ENCODE assay signal across 30 mouse cellular contexts in genomic region chr3:86386246-86386645, GRCm38 (mm10).
DNase-seq lines count a peak whose midpoint lies in the region; ATAC-seq and TF ChIP-seq lines count a peak whose summit lies in the region.
"Had no signal": no experiment of that assay in that cellular context is flagged by ENCODE, and none has a peak within 500 bp of the region (broad histone marks: within the 10 kb centered on the region; RNA-seq: fewer than 3 reads in every experiment).

No protein-coding gene starts in this region.

- 66% methylated on average over 4 of the region's 4 CpGs for WGBS in midbrain, embryonic 11.5 days
- WGBS in midbrain, postnatal 0 days: 69% methylated on average over 4 of the region's 4 CpGs
- WGBS in limb, embryonic 12.5 days: 18% methylated on average over 4 of the region's 4 CpGs
- 84% methylated on average over 4 of the region's 4 CpGs for WGBS in liver, postnatal 0 days (ENCODE audit: insufficient replicate concordance)

- H3K27ac ChIP-seq in midbrain, embryonic 11.5 days (ENCODE audit: low read depth, low read length): no peak overlapping the region
- no peak overlapping the region for H3K27ac ChIP-seq in midbrain, postnatal 0 days (ENCODE audit: low read depth, low read length)
- no peak overlapping the region for H3K27ac ChIP-seq in limb, embryonic 12.5 days
- H3K27ac ChIP-seq in liver, postnatal 0 days (ENCODE audit: low read depth): no peak overlapping the region
- H3K27ac ChIP-seq: embryonic facial prominence, embryonic 10.5 days; embryonic facial prominence, embryonic 13.5 days; forebrain, embryonic 12.5 days; forebrain, embryonic 15.5 days; gastrocnemius, adult 2 months; heart, embryonic 10.5 days; heart, embryonic 13.5 days; hindbrain, embryonic 14.5 days; hindbrain, postnatal 0 days had no signal

- H3K36me3 ChIP-seq in midbrain, embryonic 11.5 days (ENCODE audit: control insufficient read depth, insufficient read depth, low read length): no peaks in the 10 kb centered on the region
- no peaks in the 10 kb centered on the region for H3K36me3 ChIP-seq in midbrain, postnatal 0 days (ENCODE audit: insufficient read depth, low read length)
- no peaks in the 10 kb centered on the region for H3K36me3 ChIP-seq in limb, embryonic 12.5 days
- H3K36me3 ChIP-seq in liver, postnatal 0 days (replicated peaks; ENCODE audit: insufficient read depth, low read length): no peaks in the 10 kb centered on the region
- H3K36me3 ChIP-seq: embryonic facial prominence, embryonic 10.5 days; embryonic facial prominence, embryonic 13.5 days; forebrain, embryonic 12.5 days; forebrain, embryonic 15.5 days; G1E; heart, embryonic 10.5 days; heart, embryonic 13.5 days had no signal

- ATAC-seq in midbrain, embryonic 11.5 days (ENCODE audit: low FRiP score): no peak
- no peak for ATAC-seq in midbrain, postnatal 0 days (ENCODE audit: low FRiP score)
- peak; percentile 42; the same call in 1 of the 2 replicates for ATAC-seq in limb, embryonic 12.5 days (ENCODE audit: insufficient number of reproducible peaks, insufficient read depth, low FRiP score, low TSS enrichment, low read depth)
- no peak for ATAC-seq in liver, postnatal 0 days
- ATAC-seq: forebrain, embryonic 15.5 days; hindbrain, postnatal 0 days; inflammation-experienced regulatory T-cells, adult 6 months; intestine, embryonic 16.5 days; Patski had no signal

- no peaks in the 10 kb centered on the region for H3K9me3 ChIP-seq in midbrain, embryonic 11.5 days (ENCODE audit: control insufficient read depth, low read length)
- no peaks in the 10 kb centered on the region for H3K9me3 ChIP-seq in midbrain, postnatal 0 days (ENCODE audit: low read length)
- no peaks in the 10 kb centered on the region for H3K9me3 ChIP-seq in limb, embryonic 12.5 days
- H3K9me3 ChIP-seq in liver, postnatal 0 days (ENCODE audit: low read length): no peaks in the 10 kb centered on the region
- H3K9me3 ChIP-seq: embryonic facial prominence, embryonic 10.5 days; embryonic facial prominence, embryonic 13.5 days; forebrain, embryonic 12.5 days; forebrain, embryonic 15.5 days; G1E; heart, embryonic 10.5 days; heart, embryonic 13.5 days had no signal

- no peak overlapping the region for H3K9ac ChIP-seq in midbrain, embryonic 11.5 days (ENCODE audit: low read length)
- H3K9ac ChIP-seq in midbrain, postnatal 0 days (replicated peaks; ENCODE audit: low read length, poor library complexity, severe bottlenecking): no peak overlapping the region
- no peak overlapping the region for H3K9ac ChIP-seq in limb, embryonic 12.5 days (replicated peaks)
- H3K9ac ChIP-seq in liver, postnatal 0 days (replicated peaks): no peak overlapping the region
- H3K9ac ChIP-seq: embryonic facial prominence, embryonic 13.5 days; forebrain, embryonic 12.5 days; forebrain, embryonic 15.5 days; heart, embryonic 13.5 days; hindbrain, embryonic 14.5 days had no signal

- H3K4me2 ChIP-seq in midbrain, embryonic 11.5 days: no peak overlapping the region
- no peak overlapping the region for H3K4me2 ChIP-seq in midbrain, postnatal 0 days (ENCODE audit: low read depth, low read length, poor library complexity, severe bottlenecking)
- H3K4me2 ChIP-seq in limb, embryonic 12.5 days: no peak overlapping the region
- no peak overlapping the region for H3K4me2 ChIP-seq in liver, postnatal 0 days (ENCODE audit: low read depth, low read length)
- H3K4me2 ChIP-seq: embryonic facial prominence, embryonic 13.5 days; forebrain, embryonic 12.5 days; forebrain, embryonic 15.5 days; heart, embryonic 13.5 days; hindbrain, embryonic 14.5 days had no signal

- H3K27me3 ChIP-seq in midbrain, embryonic 11.5 days (ENCODE audit: control insufficient read depth, insufficient read depth, low read length): no peaks in the 10 kb centered on the region
- H3K27me3 ChIP-seq in midbrain, postnatal 0 days (ENCODE audit: insufficient read depth, low read length): no peaks in the 10 kb centered on the region
- no peaks in the 10 kb centered on the region for H3K27me3 ChIP-seq in limb, embryonic 12.5 days
- H3K27me3 ChIP-seq in liver, postnatal 0 days (ENCODE audit: insufficient read depth, low read length): no peaks in the 10 kb centered on the region
- H3K27me3 ChIP-seq: CH12.LX; embryonic facial prominence, embryonic 13.5 days; forebrain, embryonic 12.5 days; forebrain, embryonic 15.5 days; heart, embryonic 13.5 days; Patski had no signal

- no peak for TF ChIP-seq CTCF in midbrain, postnatal 0 days (IDR thresholded peaks at IDR 0.05)
- TF ChIP-seq CTCF in liver, postnatal 0 days (IDR thresholded peaks at IDR 0.05; ENCODE audit: low read depth): no peak

- no peak for TF ChIP-seq EP300 in liver, postnatal 0 days (IDR thresholded peaks at IDR 0.05; ENCODE audit: low read depth)

- DNase-seq in midbrain, embryonic 11.5 days (ENCODE audit: low spot score, missing footprints): peak; percentile 73
- no peak for DNase-seq in midbrain, postnatal 0 days (ENCODE audit: low spot score)
- peak; percentile 72 for DNase-seq in forelimb bud, embryonic 11.5 days (ENCODE audit: low read depth, low spot score)
- no peak for DNase-seq in heart, adult 9 months (ENCODE audit: low spot score in 2 of 2)
- no peak for DNase-seq in liver, postnatal 0 days
- DNase-seq: adrenal gland, postnatal 10 days; adrenal gland, postnatal 36 days; B cell, adult 2 months; cerebellum, adult 18-20 months; cerebellum, adult 9-10 months; gastrocnemius, adult 2 months; gastrocnemius, postnatal 25 days; heart, adult 18-20 months; heart, postnatal 14 days; heart, postnatal 4 days had no signal

- no peaks in the 10 kb centered on the region for H3K4me1 ChIP-seq in midbrain, embryonic 11.5 days (ENCODE audit: control insufficient read depth, insufficient read depth, low read length)
- no peaks in the 10 kb centered on the region for H3K4me1 ChIP-seq in midbrain, postnatal 0 days (ENCODE audit: insufficient read depth, low read length)
- peaks cover 9% of the 10 kb centered on the region for H3K4me1 ChIP-seq in limb, embryonic 12.5 days (replicated peaks)
- H3K4me1 ChIP-seq in liver, postnatal 0 days (ENCODE audit: insufficient read depth): no peaks in the 10 kb centered on the region
- H3K4me1 ChIP-seq: embryonic facial prominence, embryonic 13.5 days; forebrain, embryonic 12.5 days; forebrain, embryonic 15.5 days; heart, embryonic 10.5 days; heart, embryonic 13.5 days had no signal

- no peak overlapping the region for H3K4me3 ChIP-seq in midbrain, embryonic 11.5 days (ENCODE audit: low read depth, low read length)
- H3K4me3 ChIP-seq in midbrain, postnatal 0 days (ENCODE audit: low read depth, low read length): no peak overlapping the region
- H3K4me3 ChIP-seq in limb, embryonic 12.5 days (replicated peaks): no peak overlapping the region
- no peak overlapping the region for H3K4me3 ChIP-seq in liver, postnatal 0 days (ENCODE audit: low read depth, low read length)
- H3K4me3 ChIP-seq: embryonic facial prominence, embryonic 10.5 days; embryonic facial prominence, embryonic 13.5 days; erythroblast, embryonic 14.5 days; forebrain, embryonic 12.5 days; forebrain, embryonic 15.5 days; gastrocnemius, adult 2 months; heart, embryonic 10.5 days; heart, embryonic 13.5 days had no signal

Comparison
In these comparisons a context has a peak if more than half of its experiments do, and no peak if none do; other contexts are left out.
1. DNase-seq: peak in midbrain, embryonic 11.5 days (single experiment) and forelimb bud, embryonic 11.5 days (single experiment); none in midbrain, postnatal 0 days (single experiment), heart, adult 9 months (0 of 2) and liver, postnatal 0 days (single experiment).